Mouse (Mus musculus): ENCODE data around the gene Pakap.
A peak's percentile ranks its signal among the peaks of the same experiment; 100 is the strongest.

Pakap gene

GRCm38 (mm10) chr4:57764392-57764791 is 196.4 kb downstream of the Pakap start:
- no peak for DNase-seq (ENCODE audit: low spot score in 2 of 2)

- DNase-seq (ENCODE audit: low spot score in 2 of 2): no peak
Measured at GRCm38 (mm10) chr4:57764926-57765325, 196.9 kb downstream of the Pakap start.

GRCm38 (mm10) chr4:57765806-57766205 is 197.8 kb downstream of the Pakap start:
- DNase-seq (ENCODE audit: low spot score in 2 of 2): no peak

GRCm38 (mm10) chr4:57769007-57769406 is 201.0 kb downstream of the Pakap start:
- DNase-seq (ENCODE audit: low spot score in 2 of 2): no peak

GRCm38 (mm10) chr4:57770185-57770823 is 202.3 kb downstream of the Pakap start:
- no peak for DNase-seq (ENCODE audit: low spot score in 2 of 2)

- no peak for DNase-seq (ENCODE audit: low spot score in 2 of 2)
Measured at GRCm38 (mm10) chr4:57771558-57772219, 203.7 kb downstream of the Pakap start.

GRCm38 (mm10) chr4:57772851-57773510 is 205.0 kb downstream of the Pakap start:
- DNase-seq (ENCODE audit: low spot score in 2 of 2): no peak

- no peak for DNase-seq (ENCODE audit: low spot score in 2 of 2)
Measured at GRCm38 (mm10) chr4:57774517-57774916, 206.5 kb downstream of the Pakap start.

GRCm38 (mm10) chr4:57775582-57775981 is 207.6 kb downstream of the Pakap start:
- DNase-seq (ENCODE audit: low spot score in 2 of 2): no peak

GRCm38 (mm10) chr4:57780403-57780802 is 212.4 kb downstream of the Pakap start:
- no peak for DNase-seq (ENCODE audit: low spot score in 2 of 2)

GRCm38 (mm10) chr4:57780833-57781641 is 213.1 kb downstream of the Pakap start:
- DNase-seq (ENCODE audit: low spot score in 2 of 2): no peak

GRCm38 (mm10) chr4:57781994-57782393 is 214.0 kb downstream of the Pakap start:
- DNase-seq (ENCODE audit: low spot score in 2 of 2): peak in 1 of 2 experiments; percentile 27

GRCm38 (mm10) chr4:57782549-57783390 is 214.8 kb downstream of the Pakap start:
- DNase-seq (ENCODE audit: low spot score in 2 of 2): no peak

GRCm38 (mm10) chr4:57783391-57783770 is 215.4 kb downstream of the Pakap start:
- no peak for DNase-seq (ENCODE audit: low spot score in 2 of 2)

GRCm38 (mm10) chr4:57783853-57784600 is 216.0 kb downstream of the Pakap start:
- DNase-seq (ENCODE audit: low spot score in 2 of 2): no peak

- DNase-seq (ENCODE audit: low spot score in 2 of 2): no peak
Measured at GRCm38 (mm10) chr4:57788709-57789108, 220.7 kb downstream of the Pakap start.

GRCm38 (mm10) chr4:57789118-57789517 is 221.1 kb downstream of the Pakap start:
- DNase-seq (ENCODE audit: low spot score in 2 of 2): no peak

- DNase-seq (ENCODE audit: low spot score in 2 of 2): no peak
Measured at GRCm38 (mm10) chr4:57793989-57794388, 226.0 kb downstream of the Pakap start.

GRCm38 (mm10) chr4:57794547-57794946 is 226.6 kb downstream of the Pakap start:
- DNase-seq (ENCODE audit: low spot score in 2 of 2): no peak

- DNase-seq (ENCODE audit: low spot score in 2 of 2): no peak
Measured at GRCm38 (mm10) chr4:57797548-57798285, 229.7 kb downstream of the Pakap start.

All from frontal cortex, postnatal 10 days (tissue).